Mouse (Mus musculus): ENCODE data around the gene Shank3. TPM values are rescaled to one million over a fixed set of nuclear protein-coding genes. Genes with fewer than 3 reads are reported as not detected.

Gene Shank3
- polyA plus RNA-seq, 1 experiment from 2014 or later, result 2.0 TPM

GRCm38 (mm10) chr15:89463334-89464235, 35.8 kb upstream of the Shank3 start:
- 45% methylated on average over 5 of the region's 5 CpGs for WGBS

GRCm38 (mm10) chr15:89465052-89465451, 34.4 kb upstream of the Shank3 start:
- no peak for ATAC-seq (ENCODE audit: extremely low read depth, insufficient number of reproducible peaks, low FRiP score, low TSS enrichment)
- Histone ChIP-seq H3K4me1 (no peaks in the 10 kb centered on the region), H3K4me2 (no peak overlapping the region), H3K36me3 (no peaks in the 10 kb centered on the region), H3K9me3 (no peaks in the 10 kb centered on the region), H3K9ac (no peak overlapping the region), H3K27me3 (replicated peaks) (peaks cover 24% of the 10 kb centered on the region), H3K4me3 (no peak overlapping the region), H3K27ac (replicated peaks) (no peak overlapping the region)
- 12% methylated on average over 1 of the region's 1 CpGs for WGBS

More at GRCm38 (mm10) chr15:89463334-89464235, 35.8 kb upstream of the Shank3 start:
- Histone ChIP-seq H3K36me3 (no peaks in the 10 kb centered on the region), H3K9ac (no peak overlapping the region), H3K4me2 (no peak overlapping the region), H3K27me3 (replicated peaks) (peaks cover 33% of the 10 kb centered on the region), H3K4me3 (no peak overlapping the region), H3K27ac (replicated peaks) (no peak overlapping the region), H3K9me3 (no peaks in the 10 kb centered on the region), H3K4me1 (no peaks in the 10 kb centered on the region)
- ATAC-seq (ENCODE audit: extremely low read depth, insufficient number of reproducible peaks, low FRiP score, low TSS enrichment), result no peak

- Histone ChIP-seq H3K9me3 (no peaks in the 10 kb centered on the region), H3K4me1 (no peaks in the 10 kb centered on the region), H3K4me2 (no peak overlapping the region), H3K36me3 (no peaks in the 10 kb centered on the region), H3K27me3 (replicated peaks) (no peaks in the 10 kb centered on the region), H3K9ac (no peak overlapping the region), H3K4me3 (no peak overlapping the region), H3K27ac (replicated peaks) (no peak overlapping the region)
- 35% methylated on average over 2 of the region's 2 CpGs for WGBS
- no peak for ATAC-seq (ENCODE audit: extremely low read depth, insufficient number of reproducible peaks, low FRiP score, low TSS enrichment)
Measured at GRCm38 (mm10) chr15:89468577-89468976, 30.8 kb upstream of the Shank3 start.

GRCm38 (mm10) chr15:89471476-89471875, 27.9 kb upstream of the Shank3 start:
- no peaks in the 10 kb centered on the region for H3K36me3 ChIP-seq
- 74% methylated on average over 4 of the region's 4 CpGs for WGBS
- no peak for ATAC-seq (ENCODE audit: extremely low read depth, insufficient number of reproducible peaks, low FRiP score, low TSS enrichment)
- peaks cover 13% of the 10 kb centered on the region for H3K4me1 ChIP-seq
- no peaks in the 10 kb centered on the region for H3K27me3 ChIP-seq (replicated peaks)
- H3K4me3 ChIP-seq, result no peak overlapping the region
- H3K9ac ChIP-seq, result no peak overlapping the region
- no peak overlapping the region for H3K4me2 ChIP-seq
- H3K27ac ChIP-seq (replicated peaks), result no peak overlapping the region
- H3K9me3 ChIP-seq, result no peaks in the 10 kb centered on the region

- 67% methylated on average over 9 of the region's 9 CpGs for WGBS
- no peak overlapping the region for H3K4me3 ChIP-seq
- H3K27me3 ChIP-seq (replicated peaks), result no peaks in the 10 kb centered on the region
- H3K27ac ChIP-seq (replicated peaks), result no peak overlapping the region
- H3K9me3 ChIP-seq, result no peaks in the 10 kb centered on the region
- H3K36me3 ChIP-seq, result no peaks in the 10 kb centered on the region
- peaks cover 26% of the 10 kb centered on the region for H3K4me1 ChIP-seq
- H3K4me2 ChIP-seq, result no peak overlapping the region
- ATAC-seq (ENCODE audit: extremely low read depth, insufficient number of reproducible peaks, low FRiP score, low TSS enrichment), result no peak
- no peak overlapping the region for H3K9ac ChIP-seq
Measured at GRCm38 (mm10) chr15:89473370-89473769, 26.1 kb upstream of the Shank3 start.

GRCm38 (mm10) chr15:89473921-89474320, 25.5 kb upstream of the Shank3 start:
- no peaks in the 10 kb centered on the region for H3K9me3 ChIP-seq
- no peaks in the 10 kb centered on the region for H3K36me3 ChIP-seq
- H3K27me3 ChIP-seq (replicated peaks), result no peaks in the 10 kb centered on the region
- H3K4me3 ChIP-seq, result no peak overlapping the region
- no peak overlapping the region for H3K4me2 ChIP-seq
- peaks cover 26% of the 10 kb centered on the region for H3K4me1 ChIP-seq
- no peak for ATAC-seq (ENCODE audit: extremely low read depth, insufficient number of reproducible peaks, low FRiP score, low TSS enrichment)
- no peak overlapping the region for H3K9ac ChIP-seq
- 92% methylated on average over 8 of the region's 8 CpGs for WGBS
- no peak overlapping the region for H3K27ac ChIP-seq (replicated peaks)

- Histone ChIP-seq H3K9me3 (no peaks in the 10 kb centered on the region), H3K27ac (replicated peaks) (no peak overlapping the region), H3K4me1 (peaks cover 26% of the 10 kb centered on the region), H3K4me2 (peak overlapping the region; percentile 97; the same call in 1 of the 2 replicates), H3K9ac (0 out of 2 replicates have a peak overlapping the region, but pooled peaks have one; percentile 89), H3K36me3 (no peaks in the 10 kb centered on the region), H3K4me3 (no peak overlapping the region), H3K27me3 (replicated peaks) (no peaks in the 10 kb centered on the region)
- no peak for ATAC-seq (ENCODE audit: extremely low read depth, insufficient number of reproducible peaks, low FRiP score, low TSS enrichment)
- WGBS, result 89% methylated on average over 19 of the region's 19 CpGs
Measured at GRCm38 (mm10) chr15:89474596-89475292, 24.7 kb upstream of the Shank3 start.

GRCm38 (mm10) chr15:89475293-89475600, 24.2 kb upstream of the Shank3 start:
- H3K27ac ChIP-seq (replicated peaks), result no peak overlapping the region
- no peaks in the 10 kb centered on the region for H3K9me3 ChIP-seq
- peaks cover 28% of the 10 kb centered on the region for H3K4me1 ChIP-seq
- 74% methylated on average over 7 of the region's 7 CpGs for WGBS
- no peaks in the 10 kb centered on the region for H3K36me3 ChIP-seq
- H3K4me2 ChIP-seq, result peak overlapping the region; percentile 97
- peak overlapping the region; percentile 89 for H3K9ac ChIP-seq
- ATAC-seq (ENCODE audit: extremely low read depth, insufficient number of reproducible peaks, low FRiP score, low TSS enrichment), result no peak
- peak overlapping the region; percentile 72 for H3K4me3 ChIP-seq
- H3K27me3 ChIP-seq (replicated peaks), result no peaks in the 10 kb centered on the region

- WGBS, result 10% methylated on average over 44 of the region's 44 CpGs
- peak overlapping the region; percentile 97 for H3K4me2 ChIP-seq
- peak overlapping the region; percentile 89 for H3K9ac ChIP-seq
Measured at GRCm38 (mm10) chr15:89475611-89476474, 23.6 kb upstream of the Shank3 start.

GRCm38 (mm10) chr15:89476475-89476815, 23.0 kb upstream of the Shank3 start:
- H3K9me3 ChIP-seq, result no peaks in the 10 kb centered on the region
- H3K27ac ChIP-seq (replicated peaks), result peak overlapping the region; percentile 81
- no peaks in the 10 kb centered on the region for H3K36me3 ChIP-seq
- 8% methylated on average over 5 of the region's 5 CpGs for WGBS
- ATAC-seq (ENCODE audit: extremely low read depth, insufficient number of reproducible peaks, low FRiP score, low TSS enrichment), result no peak
- H3K4me1 ChIP-seq, result peaks cover 31% of the 10 kb centered on the region
- H3K9ac ChIP-seq, result peak overlapping the region; percentile 89
- peak overlapping the region; percentile 72 for H3K4me3 ChIP-seq
- H3K4me2 ChIP-seq, result peak overlapping the region; percentile 97
- H3K27me3 ChIP-seq (replicated peaks), result no peaks in the 10 kb centered on the region

More at GRCm38 (mm10) chr15:89475611-89476474, 23.6 kb upstream of the Shank3 start:
- Histone ChIP-seq H3K27me3 (replicated peaks) (no peaks in the 10 kb centered on the region), H3K9me3 (no peaks in the 10 kb centered on the region), H3K36me3 (no peaks in the 10 kb centered on the region), H3K4me3 (peak overlapping the region; percentile 72), H3K27ac (replicated peaks) (peak overlapping the region; percentile 81), H3K4me1 (peaks cover 31% of the 10 kb centered on the region)
- peak; percentile 94 for ATAC-seq (ENCODE audit: extremely low read depth, insufficient number of reproducible peaks, low FRiP score, low TSS enrichment)

GRCm38 (mm10) chr15:89477091-89477491, 22.3 kb upstream of the Shank3 start, which contains the start of gene Arsa:
Gene Arsa (minus strand): TSS chr15:89477425.
- peak within 1 kb of the TSS; percentile 81 for H3K27ac ChIP-seq (replicated peaks)
- no peaks in the 10 kb centered on the region for H3K9me3 ChIP-seq
- H3K27me3 ChIP-seq (replicated peaks), result no peaks in the 10 kb centered on the region
- WGBS, result 28% methylated on average over 9 of the region's 9 CpGs
- ATAC-seq (ENCODE audit: extremely low read depth, insufficient number of reproducible peaks, low FRiP score, low TSS enrichment), result no peak
- peak within 1 kb of the TSS; percentile 89 for H3K9ac ChIP-seq
- H3K4me2 ChIP-seq, result peak within 1 kb of the TSS; percentile 97
- H3K4me3 ChIP-seq, result peak within 1 kb of the TSS; percentile 72
- no peaks in the 10 kb centered on the region for H3K36me3 ChIP-seq
- H3K4me1 ChIP-seq, result peaks cover 31% of the 10 kb centered on the region

Measured in heart, embryonic 13.5 days (tissue).